Mouse (Mus musculus) kidney, postnatal 25 days (tissue): ENCODE data around the gene Ggt1.

ENCODE experiments used
- DNase-seq, 2 experiments: peaks; one replicate each; pipeline ENCODE4 v3.0.0; 2021; ENCODE audit warnings: mixed read lengths in 2 of 2

The Ggt1 gene

DNA sequence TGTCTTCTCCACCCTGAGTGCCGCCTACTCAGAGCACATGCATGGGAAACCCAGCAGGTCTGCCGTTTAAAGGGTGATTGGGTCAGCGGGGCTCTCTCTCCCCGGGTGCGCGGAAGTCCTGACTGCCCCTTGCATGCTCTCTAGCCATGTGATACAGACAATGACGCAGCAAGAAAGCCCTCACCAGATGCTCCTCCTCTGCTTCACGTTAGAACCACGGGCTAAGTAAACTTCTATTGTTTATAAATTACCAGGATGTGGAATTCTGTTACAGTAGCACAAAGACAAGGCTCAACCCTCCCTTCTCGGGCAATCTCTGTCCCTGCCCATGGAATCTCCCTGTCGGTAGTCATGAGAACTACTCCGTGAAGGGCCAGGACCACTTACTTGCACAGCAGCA, 10.2 kb upstream of the Ggt1 start:
- DNase-seq, result peak in 1 of 2 experiments; percentile 39

DNA sequence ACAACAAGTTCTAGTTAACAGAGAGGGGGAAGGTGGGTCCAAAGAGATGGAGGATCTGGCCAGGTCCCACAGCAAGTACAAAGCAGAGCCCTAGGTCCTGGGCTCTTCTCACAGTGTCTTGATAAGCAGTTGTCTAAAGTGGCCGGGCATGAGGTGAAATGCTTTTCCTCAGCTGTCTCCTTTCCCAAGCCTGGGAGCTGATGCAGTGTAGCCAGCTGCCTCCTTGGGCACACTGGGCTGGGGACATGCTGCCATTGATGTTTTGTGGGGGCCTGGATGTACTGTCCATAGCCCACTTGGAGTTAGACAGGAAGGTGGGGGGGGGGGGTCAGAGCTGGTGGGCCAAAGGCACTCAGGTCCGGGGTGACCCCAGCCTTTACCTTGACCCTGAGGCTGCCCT, 9.3 kb upstream of the Ggt1 start:
- DNase-seq, result no peak

DNA sequence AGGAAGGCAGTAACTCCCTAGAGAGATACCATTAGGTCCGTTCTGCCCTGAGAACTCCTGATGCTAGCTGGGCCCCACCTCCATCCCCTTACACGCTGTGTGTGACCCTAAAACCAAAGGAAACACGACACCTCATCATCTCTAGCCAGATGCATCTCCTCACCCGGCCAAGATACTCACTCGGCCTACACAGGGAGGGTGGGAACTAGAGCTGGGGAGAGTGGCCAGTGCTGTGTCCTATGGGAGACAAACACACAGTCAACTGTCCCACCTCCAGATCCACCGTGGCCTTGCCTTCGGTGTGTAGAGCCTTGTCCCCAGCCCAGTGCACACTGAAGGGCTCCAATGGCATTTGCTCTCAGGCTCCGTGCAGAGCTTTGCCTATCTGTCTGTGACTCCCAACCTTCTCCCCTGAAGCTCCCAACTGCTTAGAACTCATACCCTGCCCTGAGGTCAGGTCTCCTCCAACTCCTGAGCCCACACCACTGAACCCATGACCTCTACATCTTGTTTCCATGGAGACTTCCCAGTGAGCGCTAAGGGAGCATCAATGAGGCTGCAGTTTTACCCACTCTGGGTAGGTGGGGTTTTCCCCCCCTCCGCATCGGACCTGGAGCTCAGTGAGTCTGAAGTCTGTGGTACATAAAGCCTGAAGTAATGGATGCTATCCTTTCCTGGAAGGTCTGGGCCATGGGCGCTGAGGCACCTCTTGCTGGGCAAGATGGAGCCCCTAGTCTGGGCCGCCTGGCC, 8.5 kb upstream of the Ggt1 start:
- DNase-seq, result no peak

- DNase-seq, result no peak
Measured at GRCm38 (mm10) chr10:75554090-75554489, 7.3 kb upstream of the Ggt1 start.

GRCm38 (mm10) chr10:75555557-75555956, 5.8 kb upstream of the Ggt1 start:
- DNase-seq, result no peak

DNA sequence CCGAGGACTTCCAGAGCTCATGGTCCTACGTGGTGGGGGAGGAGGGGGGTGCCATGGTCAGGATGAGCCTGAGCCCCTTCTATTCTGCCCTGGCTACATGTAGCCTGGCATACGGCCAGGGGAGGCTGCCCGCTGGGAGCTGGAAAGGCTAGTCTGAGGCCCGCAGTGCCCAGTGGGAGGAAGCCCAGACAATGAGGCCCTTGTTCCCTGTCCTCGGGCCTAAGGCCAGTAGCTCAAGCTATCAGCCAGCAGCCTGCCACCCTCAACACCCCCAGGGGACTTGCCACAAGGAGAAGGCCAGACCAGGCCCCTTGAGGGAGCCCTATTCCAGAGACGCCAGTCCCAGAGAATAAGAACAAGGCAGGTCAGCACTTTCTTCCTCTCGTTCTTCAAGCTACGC, 5.4 kb upstream of the Ggt1 start:
- DNase-seq, result no peak

DNA sequence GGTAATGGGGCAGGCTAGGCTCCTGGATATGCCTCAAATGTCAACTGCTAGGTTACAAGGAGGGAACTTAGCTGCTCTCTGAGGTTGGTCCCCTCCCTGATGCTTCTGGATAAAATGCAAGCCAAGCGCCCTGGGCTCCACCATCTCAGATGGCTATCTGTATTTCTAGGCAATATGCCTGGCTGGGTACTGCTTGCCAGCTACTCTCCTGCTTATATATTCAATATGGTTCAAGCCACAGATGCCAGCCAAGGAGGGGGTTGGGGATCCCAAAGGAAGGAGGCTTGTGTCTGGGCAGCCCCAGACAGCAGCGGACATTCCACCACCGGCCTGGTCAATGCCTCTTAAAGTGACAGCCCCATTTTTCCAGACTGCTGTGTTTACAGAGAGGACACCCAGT, 2.9 kb upstream of the Ggt1 start:
- DNase-seq, result peak in 1 of 2 experiments; percentile 62

GRCm38 (mm10) chr10:75559041-75559675, 2.2 kb upstream of the Ggt1 start:
- peak in 1 of 2 experiments; percentile 5 for DNase-seq

DNA sequence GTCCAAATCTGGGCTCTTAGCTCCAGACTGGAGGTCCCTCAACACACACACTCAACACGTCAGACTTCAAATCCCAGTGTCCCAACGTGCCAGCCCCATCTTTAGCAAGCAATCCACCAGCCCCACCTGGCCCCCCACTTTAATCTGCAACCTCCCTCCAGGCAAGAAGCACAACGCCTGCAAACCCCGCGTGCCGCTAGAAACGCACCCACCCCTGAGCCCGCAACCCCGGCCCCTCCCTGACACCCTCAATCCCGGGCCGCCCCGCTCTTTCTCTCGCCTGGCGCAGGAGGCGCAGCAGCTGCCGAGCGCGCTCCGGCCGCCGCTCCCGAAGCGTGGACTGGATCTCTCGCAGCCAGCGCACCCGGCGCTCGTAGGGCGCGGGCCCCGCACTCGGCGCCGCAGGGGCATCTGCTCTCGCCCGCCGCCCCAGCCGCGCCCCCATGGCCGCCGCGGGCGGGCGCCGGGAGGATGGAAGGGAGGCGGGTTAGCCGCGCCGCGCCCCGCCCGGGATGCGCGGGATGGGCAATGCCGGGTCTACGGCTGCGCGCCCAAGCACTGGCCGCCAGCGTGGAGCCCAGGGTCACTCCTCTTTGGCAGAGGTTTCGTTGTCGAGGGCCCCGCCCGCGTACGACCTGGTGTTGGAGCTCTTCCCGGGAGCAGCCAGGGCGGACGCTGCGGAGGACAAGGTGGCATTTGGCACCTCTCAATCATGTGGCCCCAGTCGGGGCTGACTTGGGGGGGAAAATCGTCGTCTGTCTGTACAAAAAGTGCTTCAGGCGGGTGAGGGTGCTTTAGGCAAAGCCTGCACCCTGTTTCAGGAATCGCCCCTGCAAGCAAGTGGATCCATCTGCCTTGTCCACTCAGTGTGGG, 1.5 kb upstream of the Ggt1 start, which contains the start of gene Lrrc75b:
Lrrc75b (minus strand) TSS at position 655 of the 873 bp plus-strand sequence.
- DNase-seq, result peak; percentile 65 to 85

GRCm38 (mm10) chr10:75560549-75560899, 880 bp upstream of the Ggt1 start:
- no peak for DNase-seq

- DNase-seq, result no peak
Measured at GRCm38 (mm10) chr10:75562596-75562995, 1.2 kb downstream of the Ggt1 start.

DNA sequence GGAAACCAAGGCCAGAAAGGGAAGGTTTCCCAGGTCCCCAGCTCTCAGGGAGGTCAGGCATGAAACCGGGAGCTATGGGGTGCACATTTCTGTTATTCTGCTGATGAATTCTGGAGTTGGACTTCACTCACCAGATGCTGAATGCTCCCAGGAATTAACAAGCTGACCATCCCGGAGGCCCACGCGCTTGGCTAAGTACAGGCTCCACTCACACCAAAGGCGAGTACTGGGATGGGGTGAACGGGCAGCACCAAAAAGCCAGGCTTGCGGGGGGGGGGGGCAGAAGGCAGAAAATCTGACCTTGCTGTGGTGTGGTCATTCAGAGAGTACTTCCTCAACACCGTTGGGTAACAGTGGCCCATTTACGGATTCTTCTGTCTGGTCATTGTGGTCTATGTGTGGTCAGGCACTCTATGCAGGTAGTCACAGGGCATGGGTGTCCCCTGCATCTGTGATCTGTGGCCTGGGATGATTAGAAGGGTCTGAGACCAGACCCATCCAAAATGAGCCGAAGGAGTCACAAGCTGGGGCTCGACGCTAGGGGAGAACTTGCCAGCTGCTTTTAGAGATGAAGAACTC, 3.4 kb downstream of the Ggt1 start:
- DNase-seq, result peak in 1 of 2 experiments; percentile 40

- peak in 1 of 2 experiments; percentile 65 for DNase-seq
Measured at GRCm38 (mm10) chr10:75565436-75565835, 4.0 kb downstream of the Ggt1 start.

GRCm38 (mm10) chr10:75565906-75566305, 4.5 kb downstream of the Ggt1 start:
- DNase-seq, result peak; percentile 85 to 96

- no peak for DNase-seq
Measured at GRCm38 (mm10) chr10:75566321-75566720, 4.9 kb downstream of the Ggt1 start.

GRCm38 (mm10) chr10:75566765-75567164, 5.4 kb downstream of the Ggt1 start:
- peak in 1 of 2 experiments; percentile 26 for DNase-seq

- DNase-seq, result no peak
Measured at GRCm38 (mm10) chr10:75568029-75568428, 6.6 kb downstream of the Ggt1 start.

DNA sequence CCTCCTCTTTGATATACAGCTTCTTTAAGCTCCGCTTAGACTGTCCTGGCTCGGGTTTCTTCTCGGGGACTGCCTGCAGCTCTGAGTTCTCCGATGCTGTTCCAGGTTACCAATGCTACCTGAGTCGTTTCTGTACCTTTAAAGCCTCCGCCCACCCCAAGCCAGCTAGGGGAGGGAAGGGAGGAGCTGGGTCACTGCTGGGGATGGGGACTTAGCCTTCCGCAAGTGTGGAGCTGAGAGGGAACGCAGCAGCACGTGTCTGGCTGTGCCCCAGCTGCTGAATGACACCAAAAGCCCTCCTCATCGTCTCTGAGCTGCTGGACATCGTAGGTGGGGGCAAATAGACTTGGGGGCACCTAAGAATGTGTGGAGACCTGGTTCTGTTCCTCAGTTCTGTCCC, 7.0 kb downstream of the Ggt1 start:
- peak; percentile 73 to 88 for DNase-seq

DNA sequence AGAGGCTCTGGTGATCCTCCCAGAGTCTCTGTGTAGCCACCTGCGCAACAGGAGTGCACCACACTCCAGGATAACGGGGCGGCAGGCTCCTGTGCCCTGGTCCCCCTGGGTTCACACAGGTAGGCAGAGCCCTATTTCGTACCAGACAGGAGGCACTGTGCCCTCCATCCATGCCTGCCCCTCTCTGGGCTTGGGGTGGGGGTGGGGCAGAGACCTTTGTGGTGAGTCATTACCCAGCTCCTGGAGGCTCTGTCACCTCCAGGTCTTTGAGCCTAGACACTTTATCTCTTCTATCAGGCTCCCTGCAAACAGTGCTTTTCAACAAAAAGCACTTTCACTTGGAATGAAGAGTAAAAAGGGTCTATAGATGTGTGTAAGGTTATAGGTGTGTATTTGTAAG, 7.4 kb downstream of the Ggt1 start:
- peak in 1 of 2 experiments; percentile 72 for DNase-seq

DNA sequence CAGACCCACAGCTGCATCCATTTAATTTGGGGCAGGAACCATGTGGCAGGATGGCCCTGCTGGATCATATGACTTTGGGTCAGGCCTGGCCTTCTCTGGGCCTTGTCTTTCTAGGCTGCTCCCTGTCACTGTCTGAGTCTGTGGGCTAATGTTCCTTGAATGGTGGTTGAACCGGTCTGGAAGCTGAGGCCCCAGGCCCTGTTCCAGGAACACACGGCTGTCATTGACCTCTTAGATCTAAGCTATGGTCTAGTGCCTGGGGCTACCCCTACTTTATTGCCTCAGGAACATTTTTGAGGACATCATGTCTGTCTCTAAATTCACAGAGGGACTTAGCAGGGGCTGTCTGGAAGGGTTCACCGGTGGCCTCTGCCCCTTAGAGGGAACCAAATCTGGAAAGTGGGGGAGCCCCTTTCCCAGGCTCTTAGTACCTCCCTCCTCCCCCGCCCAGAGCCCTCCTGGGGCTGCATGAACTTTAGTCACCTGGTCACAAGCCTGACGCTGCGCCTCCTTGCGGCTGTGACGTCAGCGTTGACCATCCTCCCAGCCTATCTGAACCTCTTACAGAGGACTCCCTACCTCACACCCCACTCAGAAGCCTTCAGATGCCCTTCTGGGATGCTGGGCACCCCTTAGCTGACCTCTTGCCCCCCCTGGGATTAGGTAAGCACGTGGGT, 9.7 kb downstream of the Ggt1 start:
- peak; percentile 81 to 94 for DNase-seq

DNA sequence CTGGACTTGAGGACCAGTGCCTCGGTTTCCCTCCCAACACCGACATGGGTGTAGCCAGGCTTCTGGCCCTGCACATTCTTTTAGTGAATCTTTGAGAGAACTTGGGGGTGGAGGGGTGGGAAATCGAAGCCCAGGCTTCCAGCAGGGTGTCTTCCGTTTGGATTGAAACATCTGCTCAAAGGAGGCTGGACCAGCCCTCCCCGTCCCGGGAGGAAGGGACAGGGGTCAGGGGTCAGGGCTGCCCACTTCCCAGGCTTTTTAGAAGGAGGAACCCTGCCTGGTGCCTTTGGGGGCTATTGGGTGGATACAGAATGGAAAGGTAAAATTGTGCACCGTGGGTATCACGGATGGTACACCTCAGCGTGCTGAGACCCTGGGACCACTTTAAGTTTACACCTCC, 10.5 kb downstream of the Ggt1 start:
- peak in 1 of 2 experiments; percentile 55 for DNase-seq

GRCm38 (mm10) chr10:75573181-75573580, 11.8 kb downstream of the Ggt1 start:
- peak; percentile 77 to 92 for DNase-seq
